Mouse (Mus musculus): ENCODE data around the gene Tox2.

GRCm38 (mm10) chr2:163332368-163333055 lies 129.6 kb downstream of the Tox2 start:
- TF ChIP-seq GATA1 (IDR thresholded peaks at IDR 0.05; ENCODE audit: borderline replicate concordance, low read length), result no peak
- no peak for TF ChIP-seq FLI1 (IDR thresholded peaks at IDR 0.05; ENCODE audit: low read length)

All from megakaryocyte, embryonic 14.5 days (primary cell).